Mouse (Mus musculus): ENCODE measurements at regions not wholly inside any gene's neighbourhood (a gene's known extent, or its start where the extent isn't known, plus 50 kb on each side); places are given as distances from the start of the nearest gene placed in this dataset.

GRCm38 (mm10) chr1:98158969-98159368 is 63.5 kb upstream of the Pam start:
- Histone ChIP-seq H3K27ac (ENCODE audit: low read depth) (no peak overlapping the region), H3K36me3 (ENCODE audit: insufficient read depth) (no peaks in the 10 kb centered on the region), H3K27me3 (ENCODE audit: insufficient read depth, low read length) (no peaks in the 10 kb centered on the region), H3K9ac (no peak overlapping the region), H3K4me3 (ENCODE audit: low read depth, low read length) (no peak overlapping the region), H3K4me2 (no peak overlapping the region), H3K4me1 (ENCODE audit: insufficient read depth) (no peaks in the 10 kb centered on the region), H3K9me3 (ENCODE audit: low read depth, low read length) (no peaks in the 10 kb centered on the region)
- TF ChIP-seq CTCF (IDR thresholded peaks at IDR 0.05; ENCODE audit: low read depth) = no peak
- 84% methylated on average over 2 of the region's 2 CpGs for WGBS
- no peak for DNase-seq
- ATAC-seq (ENCODE audit: insufficient read depth) = no peak

- 66% methylated on average over 3 of the region's 3 CpGs for WGBS
- TF ChIP-seq CTCF (IDR thresholded peaks at IDR 0.05; ENCODE audit: low read depth) = no peak
- ATAC-seq (ENCODE audit: insufficient read depth) (no peak), DNase-seq (no peak)
- Histone ChIP-seq H3K4me1 (ENCODE audit: insufficient read depth) (no peaks in the 10 kb centered on the region), H3K36me3 (ENCODE audit: insufficient read depth) (no peaks in the 10 kb centered on the region), H3K4me3 (ENCODE audit: low read depth, low read length) (no peak overlapping the region), H3K9me3 (ENCODE audit: low read depth, low read length) (no peaks in the 10 kb centered on the region), H3K27me3 (ENCODE audit: insufficient read depth, low read length) (no peaks in the 10 kb centered on the region), H3K9ac (no peak overlapping the region), H3K4me2 (no peak overlapping the region), H3K27ac (ENCODE audit: low read depth) (no peak overlapping the region)
Observed at GRCm38 (mm10) chr1:98147361-98147760, 51.9 kb upstream of the Pam start.

All from lung, embryonic 14.5 days (tissue).